Mouse (Mus musculus) intestine, postnatal 0 days (tissue): Measurements from ENCODE around the gene Cnpy1. TPM values are rescaled to one million over a fixed set of nuclear protein-coding genes. Genes with fewer than 3 reads are reported as not detected.
A peak's percentile ranks its signal among the peaks of the same experiment; 100 is the strongest.

ENCODE experiments used
- ATAC-seq: fragments of 200-750 bp; cut with Nextera tagmentation; 2 replicates; pipeline ENCODE4 v1.8.0; 2017; ENCODE audit warnings: mild to moderate bottlenecking, moderate TSS enrichment, moderate library complexity
- H3K27ac ChIP-seq: fragments of 300-500 bp; sonication (generic); 2 replicates; pipeline ENCODE4 v1.5.1; 2014; ENCODE audit warnings: mild to moderate bottlenecking, low read depth, low read length, moderate library complexity
- H3K27me3 ChIP-seq: fragments of 300-500 bp; sonication (generic); replicated peaks from 2 replicates; pipeline ENCODE4 v1.6.1; 2014; ENCODE audit warnings: low read length, mixed read lengths; ENCODE audit not compliant: control insufficient read depth, insufficient read depth
- H3K36me3 ChIP-seq: fragments of 300-500 bp; sonication (generic); 2 replicates; pipeline ENCODE4 v1.6.1; 2014; ENCODE audit warnings: mild to moderate bottlenecking, moderate library complexity; ENCODE audit not compliant: control insufficient read depth, insufficient read depth
- H3K4me1 ChIP-seq: fragments of 300-500 bp; sonication (generic); replicated peaks from 2 replicates; pipeline ENCODE4 v1.6.1; 2014; ENCODE audit warnings: antibody characterized with exemption, low read length, mixed read lengths; ENCODE audit not compliant: control insufficient read depth, insufficient read depth
- H3K4me2 ChIP-seq: fragments of 300-500 bp; sonication (generic); replicated peaks from 2 replicates; pipeline ENCODE4 v1.6.1; 2014; ENCODE audit warnings: low read depth, mild to moderate bottlenecking, moderate library complexity
- H3K4me3 ChIP-seq: fragments of 300-500 bp; sonication (generic); 2 replicates; pipeline ENCODE4 v1.5.1; 2014; ENCODE audit warnings: low read depth, low read length
- H3K9ac ChIP-seq: fragments of 300-500 bp; sonication (generic); 2 replicates; pipeline ENCODE4 v1.6.1; 2014; ENCODE audit warnings: mild to moderate bottlenecking, low read depth, low read length
- H3K9me3 ChIP-seq: fragments of 300-500 bp; sonication (generic); 2 replicates; pipeline ENCODE4 v1.6.1; 2016; ENCODE audit warnings: mixed run types; ENCODE audit not compliant: control insufficient read depth
- CTCF ChIP-seq: sonication (generic); IDR thresholded peaks from 2 replicates; pipeline ENCODE4 v1.5.1; 2016; ENCODE audit warnings: low read depth, mild to moderate bottlenecking, control low read depth, antibody characterized with exemption, moderate library complexity
- WGBS: fragments of 180-500 bp; shearing (Covaris S2); extraction: QIAGEN DNeasy Blood & Tissue Kit; methylation state at CpG from one replicate; pipeline ENCODE4 v1.1.7; 2014; 5-methylcytosine and 5-hydroxymethylcytosine counted together
- polyA plus RNA-seq: library from polyadenylated mRNA; unstranded; fragments of >200 nt; fragmentation: Nextera tagmentation; extraction: Ambion mirVana; gene quantifications from 2 replicates; pipeline ENCODE4 v1.2.1, GENCODE M21; 2015

Gene Cnpy1
- polyA plus RNA-seq, 1 experiment from 2014 or later = 1.2 TPM

DNA sequence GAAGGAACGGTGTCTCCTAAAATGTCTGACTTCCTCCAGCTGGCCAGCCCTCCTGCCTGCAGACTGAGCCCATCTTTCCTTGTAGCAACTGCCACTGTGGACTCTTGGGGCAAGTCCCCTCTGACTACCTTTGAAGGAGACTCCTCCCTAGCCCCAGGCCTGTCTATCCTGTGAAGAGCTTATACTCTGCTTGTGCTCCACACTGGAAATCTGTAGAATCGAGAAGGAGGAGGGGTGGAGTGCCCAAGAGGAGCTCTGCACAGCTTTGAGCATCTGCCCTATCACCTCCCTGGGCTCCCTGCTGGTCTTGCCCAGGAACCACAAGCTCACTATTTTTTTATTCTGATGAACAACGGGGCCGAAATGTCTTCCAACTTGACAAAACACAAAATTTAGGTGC is 485 bp downstream of the Cnpy1 start:
- 76% methylated on average over 4 of the region's 4 CpGs for WGBS

DNA sequence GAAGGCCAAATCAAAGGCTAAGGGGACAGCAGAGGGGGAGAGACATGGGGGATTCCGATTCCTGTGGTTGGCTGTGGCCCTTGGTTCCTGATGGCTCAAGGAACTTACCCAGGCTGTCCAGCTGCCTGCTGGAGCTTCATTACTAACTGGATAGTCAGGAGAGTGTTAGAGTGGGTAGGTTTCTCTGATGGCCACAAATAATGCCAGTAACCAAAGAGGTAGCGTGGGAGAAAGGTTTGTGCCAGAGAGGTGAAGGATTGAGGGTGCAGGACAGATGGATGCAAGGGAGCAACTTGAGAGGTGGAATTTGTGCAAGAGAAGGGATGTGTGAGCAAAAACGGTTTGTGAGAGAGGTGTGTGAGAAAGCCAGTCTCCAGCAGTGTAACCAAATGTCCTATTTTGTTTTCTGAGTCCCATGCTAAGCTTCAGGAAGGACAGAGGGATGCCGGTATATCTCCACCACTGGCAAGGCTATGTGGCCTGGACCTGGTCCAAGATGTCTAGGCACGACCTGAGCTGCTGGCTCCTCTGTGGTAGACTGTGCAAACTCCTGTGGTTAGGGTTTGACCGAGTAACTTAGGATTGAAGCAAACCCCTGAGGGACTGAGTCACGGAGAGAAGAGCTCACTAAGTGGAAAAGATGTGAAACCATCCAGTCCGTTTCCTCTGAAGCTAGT is 2.0 kb downstream of the Cnpy1 start:
- no peak for TF ChIP-seq CTCF
- H3K36me3 ChIP-seq = no peaks in the 10 kb centered on the region
- H3K27ac ChIP-seq = no peak overlapping the region
- WGBS = 72% methylated on average over 8 of the region's 8 CpGs
- no peak for ATAC-seq
- H3K27me3 ChIP-seq = 0 out of 2 replicates have a peak, but pooled peaks cover 5% of the 10 kb centered on the region
- no peak overlapping the region for H3K4me3 ChIP-seq
- H3K9ac ChIP-seq = no peak overlapping the region
- no peaks in the 10 kb centered on the region for H3K4me1 ChIP-seq
- no peak overlapping the region for H3K4me2 ChIP-seq
- H3K9me3 ChIP-seq = no peaks in the 10 kb centered on the region

More for the DNA sequence above, 485 bp downstream of the Cnpy1 start:
- no peak overlapping the region for H3K27ac ChIP-seq
- no peaks in the 10 kb centered on the region for H3K9me3 ChIP-seq
- H3K27me3 ChIP-seq = 0 out of 2 replicates have a peak, but pooled peaks cover 5% of the 10 kb centered on the region
- H3K9ac ChIP-seq = no peak overlapping the region
- no peak overlapping the region for H3K4me2 ChIP-seq
- TF ChIP-seq CTCF = no peak
- ATAC-seq = no peak
- H3K4me1 ChIP-seq = no peaks in the 10 kb centered on the region
- no peak overlapping the region for H3K4me3 ChIP-seq
- H3K36me3 ChIP-seq = no peaks in the 10 kb centered on the region

- no peak for ATAC-seq
- H3K27ac ChIP-seq = no peak overlapping the region
- TF ChIP-seq CTCF = no peak
- 0 out of 2 replicates have a peak, but pooled peaks cover 5% of the 10 kb centered on the region for H3K27me3 ChIP-seq
- no peak overlapping the region for H3K9ac ChIP-seq
- H3K4me3 ChIP-seq = no peak overlapping the region
- no peaks in the 10 kb centered on the region for H3K4me1 ChIP-seq
- H3K36me3 ChIP-seq = no peaks in the 10 kb centered on the region
- 86% methylated on average over 4 of the region's 4 CpGs for WGBS
- H3K4me2 ChIP-seq = no peak overlapping the region
- H3K9me3 ChIP-seq = no peaks in the 10 kb centered on the region
Measured at GRCm38 (mm10) chr5:28241423-28241822, 4.2 kb downstream of the Cnpy1 start.

GRCm38 (mm10) chr5:28239829-28240228 is 5.8 kb downstream of the Cnpy1 start:
- no peak for ATAC-seq
- Histone ChIP-seq H3K9ac (no peak overlapping the region), H3K4me2 (no peak overlapping the region), H3K4me1 (no peaks in the 10 kb centered on the region), H3K36me3 (no peaks in the 10 kb centered on the region), H3K4me3 (no peak overlapping the region), H3K27me3 (0 out of 2 replicates have a peak, but pooled peaks cover 5% of the 10 kb centered on the region), H3K27ac (no peak overlapping the region), H3K9me3 (no peaks in the 10 kb centered on the region)
- WGBS = 78% methylated on average over 5 of the region's 5 CpGs
- no peak for TF ChIP-seq CTCF

GRCm38 (mm10) chr5:28238876-28239275 is 6.7 kb downstream of the Cnpy1 start:
- H3K9ac ChIP-seq = no peak overlapping the region
- 81% methylated on average over 5 of the region's 5 CpGs for WGBS
- no peak for ATAC-seq
- no peak for TF ChIP-seq CTCF
- 0 out of 2 replicates have a peak, but pooled peaks cover 5% of the 10 kb centered on the region for H3K27me3 ChIP-seq
- H3K4me1 ChIP-seq = no peaks in the 10 kb centered on the region
- no peaks in the 10 kb centered on the region for H3K9me3 ChIP-seq
- no peak overlapping the region for H3K27ac ChIP-seq
- H3K36me3 ChIP-seq = no peaks in the 10 kb centered on the region
- no peak overlapping the region for H3K4me3 ChIP-seq
- H3K4me2 ChIP-seq = no peak overlapping the region

GRCm38 (mm10) chr5:28238152-28238551 is 7.5 kb downstream of the Cnpy1 start:
- no peak overlapping the region for H3K9ac ChIP-seq
- no peak for ATAC-seq
- WGBS = 28% methylated on average over 4 of the region's 4 CpGs

More at GRCm38 (mm10) chr5:28238152-28238551, 7.5 kb downstream of the Cnpy1 start:
- Histone ChIP-seq H3K27ac (no peak overlapping the region), H3K9me3 (no peaks in the 10 kb centered on the region), H3K4me2 (no peak overlapping the region), H3K36me3 (no peaks in the 10 kb centered on the region), H3K27me3 (0 out of 2 replicates have a peak, but pooled peaks cover 5% of the 10 kb centered on the region), H3K4me3 (no peak overlapping the region), H3K4me1 (no peaks in the 10 kb centered on the region)
- peak; percentile 33 for TF ChIP-seq CTCF
